Mouse (Mus musculus): ENCODE measurements around the gene Usp40. TPM values are rescaled to one million over a fixed set of nuclear protein-coding genes. Genes with fewer than 3 reads are reported as not detected.
A peak's percentile ranks its signal among the peaks of the same experiment; 100 is the strongest.

Gene Usp40
- polyA plus RNA-seq, 1 experiment, result 18.8 TPM

GRCm38 (mm10) chr1:87920056-87920614 is 88.2 kb downstream of the Usp40 start:
- TF ChIP-seq POLR2A (IDR thresholded peaks at IDR 0.05; ENCODE audit: borderline replicate concordance, insufficient read depth, low read length) (no peak), CTCF (IDR thresholded peaks at IDR 0.05; ENCODE audit: borderline replicate concordance, insufficient read depth, low read depth, low read length) (no peak)

GRCm38 (mm10) chr1:87918061-87918460 is 90.3 kb downstream of the Usp40 start:
- H3K27ac ChIP-seq (ENCODE audit: insufficient read depth, low read length), result peak overlapping the region; percentile 36
- 0 out of 2 replicates have a peak, but pooled peaks have one; percentile 2 for TF ChIP-seq CTCF (IDR thresholded peaks at IDR 0.05; ENCODE audit: borderline replicate concordance, insufficient read depth, low read depth, low read length)
- TF ChIP-seq POLR2A (IDR thresholded peaks at IDR 0.05; ENCODE audit: borderline replicate concordance, insufficient read depth, low read length), result no peak
- DNase-seq, result peak; percentile 77 to 94
- peaks cover 45% of the 10 kb centered on the region for H3K4me1 ChIP-seq (ENCODE audit: control insufficient read depth, insufficient read depth, low read length)
- no peaks in the 10 kb centered on the region for H3K27me3 ChIP-seq (ENCODE audit: control insufficient read depth, insufficient read depth, low read length)
- 8% methylated on average over 2 of the region's 2 CpGs for WGBS
- no peak overlapping the region for H3K4me3 ChIP-seq (replicated peaks; ENCODE audit: insufficient read depth, low read depth, low read length)

More at GRCm38 (mm10) chr1:87920056-87920614, 88.2 kb downstream of the Usp40 start:
- Histone ChIP-seq H3K4me1 (ENCODE audit: control insufficient read depth, insufficient read depth, low read length) (peaks cover 42% of the 10 kb centered on the region), H3K27ac (ENCODE audit: insufficient read depth, low read length) (no peak overlapping the region), H3K4me3 (replicated peaks; ENCODE audit: insufficient read depth, low read depth, low read length) (no peak overlapping the region), H3K27me3 (ENCODE audit: control insufficient read depth, insufficient read depth, low read length) (no peaks in the 10 kb centered on the region)
- no peak for DNase-seq
- WGBS, result 81% methylated on average over 3 of the region's 3 CpGs

- Histone ChIP-seq H3K27ac (ENCODE audit: insufficient read depth, low read length) (peak overlapping the region; percentile 36), H3K27me3 (ENCODE audit: control insufficient read depth, insufficient read depth, low read length) (no peaks in the 10 kb centered on the region), H3K4me3 (replicated peaks; ENCODE audit: insufficient read depth, low read depth, low read length) (no peak overlapping the region), H3K4me1 (ENCODE audit: control insufficient read depth, insufficient read depth, low read length) (peaks cover 48% of the 10 kb centered on the region)
- no peak for DNase-seq
- 67% methylated on average over 3 of the region's 3 CpGs for WGBS
- TF ChIP-seq POLR2A (IDR thresholded peaks at IDR 0.05; ENCODE audit: borderline replicate concordance, insufficient read depth, low read length) (no peak), CTCF (IDR thresholded peaks at IDR 0.05; ENCODE audit: borderline replicate concordance, insufficient read depth, low read depth, low read length) (no peak)
Observed at GRCm38 (mm10) chr1:87917361-87917760, 91.0 kb downstream of the Usp40 start.

- TF ChIP-seq POLR2A (IDR thresholded peaks at IDR 0.05; ENCODE audit: borderline replicate concordance, insufficient read depth, low read length) (no peak), CTCF (IDR thresholded peaks at IDR 0.05; ENCODE audit: borderline replicate concordance, insufficient read depth, low read depth, low read length) (no peak)
- no peak overlapping the region for H3K27ac ChIP-seq (ENCODE audit: insufficient read depth, low read length)
- no peak overlapping the region for H3K4me3 ChIP-seq (replicated peaks; ENCODE audit: insufficient read depth, low read depth, low read length)
- no peaks in the 10 kb centered on the region for H3K27me3 ChIP-seq (ENCODE audit: control insufficient read depth, insufficient read depth, low read length)
- DNase-seq, result no peak
- H3K4me1 ChIP-seq (ENCODE audit: control insufficient read depth, insufficient read depth, low read length), result peaks cover 47% of the 10 kb centered on the region
Observed at GRCm38 (mm10) chr1:87913356-87913755, 95.0 kb downstream of the Usp40 start.

- no peak overlapping the region for H3K27ac ChIP-seq (ENCODE audit: insufficient read depth, low read length)
- no peak for DNase-seq
- H3K27me3 ChIP-seq (ENCODE audit: control insufficient read depth, insufficient read depth, low read length), result no peaks in the 10 kb centered on the region
- WGBS, result 92% methylated on average over 1 of the region's 1 CpGs
- no peak for TF ChIP-seq CTCF (IDR thresholded peaks at IDR 0.05; ENCODE audit: borderline replicate concordance, insufficient read depth, low read depth, low read length)
- TF ChIP-seq POLR2A (IDR thresholded peaks at IDR 0.05; ENCODE audit: borderline replicate concordance, insufficient read depth, low read length), result no peak
- H3K4me1 ChIP-seq (ENCODE audit: control insufficient read depth, insufficient read depth, low read length), result peaks cover 27% of the 10 kb centered on the region
- no peak overlapping the region for H3K4me3 ChIP-seq (replicated peaks; ENCODE audit: insufficient read depth, low read depth, low read length)
Observed at GRCm38 (mm10) chr1:87910428-87910827, 97.9 kb downstream of the Usp40 start.

GRCm38 (mm10) chr1:87909565-87909964 is 98.8 kb downstream of the Usp40 start:
- no peak for DNase-seq
- H3K27ac ChIP-seq (ENCODE audit: insufficient read depth, low read length), result no peak overlapping the region
- no peaks in the 10 kb centered on the region for H3K27me3 ChIP-seq (ENCODE audit: control insufficient read depth, insufficient read depth, low read length)
- no peak overlapping the region for H3K4me3 ChIP-seq (replicated peaks; ENCODE audit: insufficient read depth, low read depth, low read length)
- no peak for TF ChIP-seq CTCF (IDR thresholded peaks at IDR 0.05; ENCODE audit: borderline replicate concordance, insufficient read depth, low read depth, low read length)
- no peak for TF ChIP-seq POLR2A (IDR thresholded peaks at IDR 0.05; ENCODE audit: borderline replicate concordance, insufficient read depth, low read length)
- H3K4me1 ChIP-seq (ENCODE audit: control insufficient read depth, insufficient read depth, low read length), result peaks cover 27% of the 10 kb centered on the region

GRCm38 (mm10) chr1:87908736-87909135 is 99.6 kb downstream of the Usp40 start:
- WGBS, result 89% methylated on average over 3 of the region's 3 CpGs
- TF ChIP-seq CTCF (IDR thresholded peaks at IDR 0.05; ENCODE audit: borderline replicate concordance, insufficient read depth, low read depth, low read length), result no peak
- Histone ChIP-seq H3K4me3 (replicated peaks; ENCODE audit: insufficient read depth, low read depth, low read length) (no peak overlapping the region), H3K27me3 (ENCODE audit: control insufficient read depth, insufficient read depth, low read length) (no peaks in the 10 kb centered on the region), H3K4me1 (ENCODE audit: control insufficient read depth, insufficient read depth, low read length) (peaks cover 27% of the 10 kb centered on the region), H3K27ac (ENCODE audit: insufficient read depth, low read length) (no peak overlapping the region)
- DNase-seq, result no peak

GRCm38 (mm10) chr1:87908006-87908405 is 100.3 kb downstream of the Usp40 start:
- TF ChIP-seq CTCF (IDR thresholded peaks at IDR 0.05; ENCODE audit: borderline replicate concordance, insufficient read depth, low read depth, low read length) (no peak), POLR2A (IDR thresholded peaks at IDR 0.05; ENCODE audit: borderline replicate concordance, insufficient read depth, low read length) (no peak)
- Histone ChIP-seq H3K27me3 (ENCODE audit: control insufficient read depth, insufficient read depth, low read length) (no peaks in the 10 kb centered on the region), H3K4me1 (ENCODE audit: control insufficient read depth, insufficient read depth, low read length) (peaks cover 25% of the 10 kb centered on the region), H3K4me3 (replicated peaks; ENCODE audit: insufficient read depth, low read depth, low read length) (no peak overlapping the region), H3K27ac (ENCODE audit: insufficient read depth, low read length) (no peak overlapping the region)
- no peak for DNase-seq
- WGBS, result 35% methylated on average over 2 of the region's 2 CpGs
